Mouse (Mus musculus): ENCODE measurements around the gene Fam13c. TPM values are rescaled to one million over a fixed set of nuclear protein-coding genes. Genes with fewer than 3 reads are reported as not detected.

Gene Fam13c
- polyA plus RNA-seq, 1 experiment: 1.1 TPM

- H3K4me1 ChIP-seq (ENCODE audit: control insufficient read depth, insufficient read depth, low read length): no peaks in the 10 kb centered on the region
- no peak overlapping the region for H3K27ac ChIP-seq (ENCODE audit: control insufficient read depth, insufficient read depth, low read depth, low read length, poor library complexity)
- WGBS: 88% methylated on average over 10 of the region's 10 CpGs
- TF ChIP-seq CTCF (IDR thresholded peaks at IDR 0.05; ENCODE audit: control insufficient read depth, insufficient read depth, low read length) (no peak), POLR2A (IDR thresholded peaks at IDR 0.05; ENCODE audit: borderline replicate concordance, control insufficient read depth, low read depth, low read length) (no peak)
- no peak overlapping the region for H3K4me3 ChIP-seq (replicated peaks; ENCODE audit: control insufficient read depth, low read depth, low read length)
Measured at GRCm38 (mm10) chr10:70477741-70478145, 37.5 kb downstream of the Fam13c start.

DNA sequence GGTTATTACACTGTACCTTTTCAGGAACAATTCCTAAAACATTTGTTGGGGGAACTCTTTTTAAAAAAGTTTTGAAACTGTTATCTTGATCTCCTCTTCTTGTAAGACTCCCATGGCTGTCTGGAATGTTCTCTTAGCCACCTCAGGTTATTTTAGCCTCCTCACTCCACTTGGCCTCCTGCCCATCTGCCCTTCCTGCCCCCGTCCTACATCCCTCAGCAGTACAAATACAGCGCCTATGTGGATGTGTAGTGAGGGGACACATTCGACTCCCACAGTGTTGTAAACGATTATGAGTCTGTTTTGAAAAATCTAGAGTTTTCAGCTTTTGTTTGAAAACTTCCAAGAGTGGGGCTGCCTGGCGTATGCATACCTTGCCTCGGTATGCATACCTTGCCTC is 43.5 kb downstream of the Fam13c start:
- Histone ChIP-seq H3K27ac (ENCODE audit: control insufficient read depth, insufficient read depth, low read depth, low read length, poor library complexity) (no peak overlapping the region), H3K4me3 (replicated peaks; ENCODE audit: control insufficient read depth, low read depth, low read length) (no peak overlapping the region), H3K4me1 (ENCODE audit: control insufficient read depth, insufficient read depth, low read length) (no peaks in the 10 kb centered on the region)
- 54% methylated on average over 6 of the region's 6 CpGs for WGBS
- no peak for TF ChIP-seq CTCF (IDR thresholded peaks at IDR 0.05; ENCODE audit: control insufficient read depth, insufficient read depth, low read length)
- no peak for TF ChIP-seq POLR2A (IDR thresholded peaks at IDR 0.05; ENCODE audit: borderline replicate concordance, control insufficient read depth, low read depth, low read length)

GRCm38 (mm10) chr10:70484568-70485286 is 44.4 kb downstream of the Fam13c start:
- H3K4me3 ChIP-seq (replicated peaks; ENCODE audit: control insufficient read depth, low read depth, low read length): no peak overlapping the region
- 32% methylated on average over 7 of the region's 7 CpGs for WGBS
- no peaks in the 10 kb centered on the region for H3K4me1 ChIP-seq (ENCODE audit: control insufficient read depth, insufficient read depth, low read length)
- TF ChIP-seq POLR2A (IDR thresholded peaks at IDR 0.05; ENCODE audit: borderline replicate concordance, control insufficient read depth, low read depth, low read length): no peak
- H3K27ac ChIP-seq (ENCODE audit: control insufficient read depth, insufficient read depth, low read depth, low read length, poor library complexity): no peak overlapping the region

DNA sequence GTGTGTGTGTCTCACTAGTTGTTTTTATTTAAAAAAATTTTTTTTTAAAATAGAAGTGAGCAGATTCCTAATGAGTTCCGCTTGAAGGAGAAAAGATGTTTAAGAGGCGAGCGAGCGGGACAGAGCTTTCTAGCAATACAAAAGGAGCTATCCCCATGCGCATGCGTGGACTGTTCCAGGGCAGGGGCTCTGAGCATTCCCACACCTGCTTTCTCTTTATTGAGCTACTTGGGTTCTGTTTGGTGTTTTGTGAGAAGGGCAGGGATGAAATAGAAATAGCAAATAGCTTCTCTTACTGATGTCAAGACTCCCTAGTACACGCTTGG is 45.0 kb downstream of the Fam13c start:
- no peaks in the 10 kb centered on the region for H3K4me1 ChIP-seq (ENCODE audit: control insufficient read depth, insufficient read depth, low read length)
- no peak overlapping the region for H3K4me3 ChIP-seq (replicated peaks; ENCODE audit: control insufficient read depth, low read depth, low read length)
- no peak for TF ChIP-seq POLR2A (IDR thresholded peaks at IDR 0.05; ENCODE audit: borderline replicate concordance, control insufficient read depth, low read depth, low read length)
- TF ChIP-seq CTCF (IDR thresholded peaks at IDR 0.05; ENCODE audit: control insufficient read depth, insufficient read depth, low read length): no peak
- 43% methylated on average over 7 of the region's 7 CpGs for whole genome bisulfite sequencing
- H3K27ac ChIP-seq (ENCODE audit: control insufficient read depth, insufficient read depth, low read depth, low read length, poor library complexity): no peak overlapping the region

- TF ChIP-seq CTCF (IDR thresholded peaks at IDR 0.05; ENCODE audit: control insufficient read depth, insufficient read depth, low read length) (no peak), POLR2A (IDR thresholded peaks at IDR 0.05; ENCODE audit: borderline replicate concordance, control insufficient read depth, low read depth, low read length) (no peak)
- 82% methylated on average over 6 of the region's 6 CpGs for WGBS
- H3K27ac ChIP-seq (ENCODE audit: control insufficient read depth, insufficient read depth, low read depth, low read length, poor library complexity): no peak overlapping the region
- no peaks in the 10 kb centered on the region for H3K4me1 ChIP-seq (ENCODE audit: control insufficient read depth, insufficient read depth, low read length)
- H3K4me3 ChIP-seq (replicated peaks; ENCODE audit: control insufficient read depth, low read depth, low read length): no peak overlapping the region
Measured at GRCm38 (mm10) chr10:70486651-70487050, 46.4 kb downstream of the Fam13c start.

DNA sequence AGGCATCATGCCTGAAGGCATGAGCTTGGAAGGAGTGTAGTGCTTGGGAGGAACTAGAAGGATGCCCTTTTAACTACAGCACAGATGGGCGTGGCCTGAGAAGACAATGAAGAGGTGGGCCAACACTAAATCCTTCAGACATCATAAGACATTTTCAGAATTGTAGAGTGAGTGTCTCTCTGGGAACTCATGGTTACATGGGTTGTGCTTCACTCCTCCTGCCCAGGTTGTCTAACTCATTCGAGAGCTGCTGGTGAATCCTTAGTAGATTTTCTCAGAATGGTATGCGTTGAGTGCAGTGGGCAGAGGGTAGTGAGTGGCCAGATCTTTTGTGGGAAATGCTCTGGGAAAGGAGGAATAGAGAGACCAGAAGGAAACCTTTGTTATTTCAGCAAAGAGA is 53.6 kb downstream of the Fam13c start:
- Histone ChIP-seq H3K4me1 (ENCODE audit: control insufficient read depth, insufficient read depth, low read length) (no peaks in the 10 kb centered on the region), H3K4me3 (replicated peaks; ENCODE audit: control insufficient read depth, low read depth, low read length) (no peak overlapping the region), H3K27ac (ENCODE audit: control insufficient read depth, insufficient read depth, low read depth, low read length, poor library complexity) (no peak overlapping the region)
- WGBS: 66% methylated on average over 3 of the region's 3 CpGs
- TF ChIP-seq POLR2A (IDR thresholded peaks at IDR 0.05; ENCODE audit: borderline replicate concordance, control insufficient read depth, low read depth, low read length): no peak
- TF ChIP-seq CTCF (IDR thresholded peaks at IDR 0.05; ENCODE audit: control insufficient read depth, insufficient read depth, low read length): no peak

GRCm38 (mm10) chr10:70494441-70494840 is 54.2 kb downstream of the Fam13c start:
- TF ChIP-seq POLR2A (IDR thresholded peaks at IDR 0.05; ENCODE audit: borderline replicate concordance, control insufficient read depth, low read depth, low read length) (no peak), CTCF (IDR thresholded peaks at IDR 0.05; ENCODE audit: control insufficient read depth, insufficient read depth, low read length) (no peak)

GRCm38 (mm10) chr10:70495106-70496104 is 55.1 kb downstream of the Fam13c start:
- Histone ChIP-seq H3K4me1 (ENCODE audit: control insufficient read depth, insufficient read depth, low read length) (no peaks in the 10 kb centered on the region), H3K4me3 (replicated peaks; ENCODE audit: control insufficient read depth, low read depth, low read length) (no peak overlapping the region), H3K27ac (ENCODE audit: control insufficient read depth, insufficient read depth, low read depth, low read length, poor library complexity) (no peak overlapping the region)
- TF ChIP-seq CTCF (IDR thresholded peaks at IDR 0.05; ENCODE audit: control insufficient read depth, insufficient read depth, low read length): no peak
- TF ChIP-seq POLR2A (IDR thresholded peaks at IDR 0.05; ENCODE audit: borderline replicate concordance, control insufficient read depth, low read depth, low read length): no peak
- WGBS: 61% methylated on average over 4 of the region's 4 CpGs

More at GRCm38 (mm10) chr10:70494441-70494840, 54.2 kb downstream of the Fam13c start:
- no peak overlapping the region for H3K4me3 ChIP-seq (replicated peaks; ENCODE audit: control insufficient read depth, low read depth, low read length)
- H3K27ac ChIP-seq (ENCODE audit: control insufficient read depth, insufficient read depth, low read depth, low read length, poor library complexity): no peak overlapping the region
- 60% methylated on average over 2 of the region's 2 CpGs for WGBS
- H3K4me1 ChIP-seq (ENCODE audit: control insufficient read depth, insufficient read depth, low read length): no peaks in the 10 kb centered on the region

Measured in bone marrow, adult 2 months (tissue).